Mouse (Mus musculus) effector memory CD4-positive, alpha-beta T cell, adult 5 months (primary cell): ENCODE measurements around the gene Mmp24. TPM values are rescaled to one million over a fixed set of nuclear protein-coding genes. Genes with fewer than 3 reads are reported as not detected.

Experiments used
- polyA plus RNA-seq: library from polyadenylated mRNA; unstranded; fragments of 100-300 nt; shearing (Covaris generic); gene quantifications from one replicate; pipeline ENCODE4 v1.2.1, GENCODE M21; 2017

The Mmp24 gene
- polyA plus RNA-seq = 0.12 TPM

DNA sequence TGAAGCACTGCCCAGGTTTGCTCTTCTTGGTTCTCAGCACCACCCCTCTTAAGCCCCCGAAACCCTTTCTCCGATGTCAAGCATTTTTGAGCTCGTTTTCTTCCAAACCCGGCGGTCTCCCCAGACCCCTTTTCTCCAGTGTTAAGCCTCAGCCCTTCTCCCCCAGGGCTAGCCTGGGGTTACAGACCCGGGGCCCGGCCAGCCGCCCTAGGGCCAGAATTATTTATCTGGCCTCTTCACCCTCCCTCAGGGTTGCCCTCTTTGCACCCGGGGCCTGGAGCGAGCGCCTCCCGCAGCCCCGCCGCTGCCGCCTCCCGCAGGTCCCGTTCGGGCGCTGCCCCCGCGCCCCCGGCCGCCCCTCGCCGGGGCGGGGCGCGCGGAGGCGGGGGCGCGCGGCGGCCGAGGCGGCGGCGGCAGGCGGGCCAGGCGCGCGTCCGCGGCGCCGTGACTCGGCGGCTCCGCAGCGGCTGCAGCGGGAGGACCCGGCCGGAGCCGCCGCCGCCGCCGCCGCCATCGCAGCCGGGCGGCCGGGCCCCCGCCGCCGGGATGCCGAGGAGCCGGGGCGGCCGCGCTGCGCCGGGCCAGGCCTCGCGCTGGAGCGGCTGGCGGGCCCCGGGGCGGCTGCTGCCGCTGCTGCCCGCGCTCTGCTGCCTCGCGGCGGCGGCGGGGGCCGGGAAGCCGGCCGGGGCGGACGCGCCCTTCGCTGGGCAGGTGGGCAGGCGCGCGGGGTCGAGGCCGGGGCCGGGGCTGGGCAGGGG, at the start of gene Mmp24:
Gene Mmp24 (plus strand): TSS at position 416 of the 758 bp plus-strand sequence.

DNA sequence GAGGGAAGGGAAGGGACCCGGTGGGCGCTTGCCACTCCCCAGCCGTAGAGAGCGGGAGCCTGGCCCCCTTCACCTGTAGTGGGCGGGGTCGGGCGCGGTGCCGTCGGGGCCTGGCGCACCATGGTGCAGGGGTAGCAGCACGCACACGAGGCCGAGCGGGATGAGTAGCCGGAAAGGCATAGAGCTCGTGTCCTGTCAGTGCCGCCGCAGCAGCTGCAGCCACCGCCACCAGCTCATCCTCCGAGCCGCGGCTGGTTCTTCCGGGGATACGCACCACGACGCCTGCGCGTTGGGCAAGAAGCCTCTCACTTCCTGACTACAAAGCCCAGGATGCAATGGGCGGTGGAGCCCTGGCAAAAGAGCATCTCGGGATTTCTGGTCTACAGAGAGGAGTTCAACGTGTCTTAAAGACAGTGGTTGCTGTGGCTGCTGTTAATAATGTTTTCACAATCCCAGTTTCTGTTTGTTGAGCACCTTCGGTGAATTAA, 45.9 kb upstream of the Mmp24 start, which contains the start of gene Edem2:
Gene Edem2 (minus strand): TSS at position 318 of the 488 bp plus-strand sequence.

DNA sequence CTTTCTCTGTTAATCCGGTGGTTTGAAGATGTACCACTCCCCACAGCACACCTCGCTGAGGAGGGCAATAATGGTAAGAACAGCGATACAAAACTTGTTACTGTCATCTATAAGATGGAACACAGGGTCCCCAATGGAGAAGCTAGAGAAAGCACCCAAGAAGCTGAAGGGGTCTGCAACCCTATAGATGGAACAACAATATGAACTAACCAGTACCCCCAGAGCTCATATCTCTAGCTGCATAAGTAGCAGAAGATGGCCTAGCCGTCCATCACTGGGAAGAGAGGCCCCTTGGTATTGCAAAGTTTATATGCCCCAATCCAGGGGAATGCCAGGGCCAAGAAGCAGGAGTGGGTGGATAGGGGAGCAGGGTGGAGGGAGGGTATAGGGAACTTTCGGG, 39.4 kb upstream of the Mmp24 start, which contains the start of gene Gm17581:
Gene Gm17581 (minus strand): TSS at position 101 of the 400 bp plus-strand sequence.

DNA sequence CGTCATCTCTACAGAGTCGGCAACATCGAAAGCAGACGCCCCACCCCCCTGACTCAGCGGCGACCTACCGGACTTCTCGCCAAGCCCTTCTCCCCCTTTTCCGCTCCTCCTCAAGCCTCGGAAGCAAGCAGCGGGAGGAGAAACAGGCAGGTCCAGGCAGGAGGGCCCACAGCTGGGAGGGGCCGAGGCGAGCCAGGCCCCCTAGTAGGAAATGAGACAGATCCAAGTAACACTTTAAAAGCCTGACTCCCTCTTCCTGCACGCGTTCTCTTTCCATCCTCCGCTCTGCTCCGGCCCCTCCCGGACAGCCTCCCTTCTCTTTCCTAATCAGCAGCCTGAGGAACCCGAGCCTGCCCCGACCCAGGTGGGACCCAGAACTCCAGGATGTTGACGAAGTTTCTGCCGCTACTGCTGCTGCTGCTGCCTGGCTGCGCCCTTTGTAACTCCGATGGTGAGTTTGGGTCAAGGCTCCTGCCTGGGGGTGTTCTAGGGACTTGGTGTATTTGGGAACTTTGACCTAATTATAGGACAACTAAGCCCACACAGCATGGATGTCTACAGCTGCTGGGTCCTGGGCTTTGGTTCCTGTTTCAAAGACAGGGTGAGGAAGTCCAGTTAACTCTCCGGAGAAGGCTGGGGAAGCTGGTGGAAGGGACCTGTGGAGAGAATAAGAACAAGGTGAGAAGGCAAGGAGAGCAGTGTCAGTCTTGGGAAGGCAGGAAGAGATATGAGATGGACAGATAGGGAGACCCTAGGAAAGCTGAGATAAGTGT, 23.9 kb upstream of the Mmp24 start, which contains the start of gene Procr:
Gene Procr (plus strand): TSS at position 104 of the 773 bp plus-strand sequence.

DNA sequence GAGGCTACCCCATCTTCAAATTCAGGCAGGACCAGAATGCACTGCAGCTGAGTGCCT, 44.1 kb downstream of the Mmp24 start, which contains the start of gene BC029722:
Gene BC029722 (minus strand): TSS at position 35 of the 57 bp plus-strand sequence.

DNA sequence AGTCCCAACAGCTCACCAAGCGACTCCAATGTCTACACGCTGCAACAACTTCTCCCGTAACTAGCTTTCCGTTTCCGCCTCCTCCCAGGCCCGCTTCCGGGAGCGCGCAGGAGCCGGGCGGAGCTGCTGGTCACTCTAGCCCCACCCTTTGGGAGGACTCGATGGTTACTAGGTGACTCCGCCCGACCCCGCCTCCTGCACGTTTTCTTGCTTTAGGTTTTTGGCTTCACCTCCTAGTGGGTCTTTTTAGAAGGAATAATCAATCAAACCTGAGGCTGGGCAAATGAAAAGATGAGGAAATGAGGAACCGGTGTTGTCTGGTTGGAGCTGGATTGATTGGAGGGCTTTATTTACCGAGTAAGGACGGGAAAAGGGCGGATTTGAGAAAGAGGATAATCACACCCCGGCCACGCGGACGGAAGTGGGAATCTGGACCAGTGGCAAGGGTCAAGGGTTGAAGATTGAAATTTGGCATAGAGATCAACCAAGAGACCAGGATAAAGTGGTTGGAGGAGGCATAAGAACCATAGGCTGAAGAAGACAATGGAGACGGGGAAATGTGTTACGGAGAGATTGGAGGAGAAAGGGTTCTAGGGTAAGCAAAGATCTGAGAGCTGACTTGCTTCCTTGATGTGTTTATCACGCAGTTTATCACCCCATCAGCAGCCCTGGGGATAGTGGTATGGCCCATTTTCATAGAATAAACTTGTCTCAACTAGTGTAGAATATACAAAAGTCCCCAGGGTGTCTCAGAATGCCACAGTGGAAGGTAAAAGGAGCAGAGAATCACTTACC, 51.7 kb downstream of the Mmp24 start, which contains the start of gene Eif6:
Gene Eif6 (minus strand): TSS at position 296 of the 795 bp plus-strand sequence.

DNA sequence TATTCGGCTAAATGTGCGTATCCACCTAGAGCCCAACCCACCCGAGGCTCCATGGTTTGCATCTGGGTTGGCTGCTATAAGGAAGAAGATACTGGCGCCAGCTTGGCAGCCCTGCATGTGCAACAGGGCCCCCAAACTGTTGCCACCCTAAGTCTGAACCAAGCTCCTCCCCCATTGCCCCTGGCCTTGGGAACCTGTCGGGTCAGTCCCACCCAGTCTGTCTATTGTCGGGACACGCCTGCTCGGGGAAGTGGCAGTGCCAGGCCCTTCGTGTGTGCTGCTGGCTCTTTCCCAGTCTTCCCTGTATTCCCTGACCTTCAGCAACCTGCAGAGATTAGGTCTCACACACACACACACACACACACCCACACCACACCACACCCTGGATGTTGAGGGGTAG, 59.6 kb downstream of the Mmp24 start, which contains the start of gene Fam83c:
Gene Fam83c (minus strand): TSS at position 123 of the 400 bp plus-strand sequence.

Other genes with a start within 250 kb of the Mmp24 start
- gene Gss, start 182.5 kb upstream of the Mmp24 start, polyA plus RNA-seq = 16.2 TPM
- gene Myh7b, start 164.1 kb upstream of the Mmp24 start, polyA plus RNA-seq = not detected
- 149 TPM for gene Trpc4ap, start 83.0 kb upstream of the Mmp24 start, polyA plus RNA-seq
- gene Edem2, start 45.9 kb upstream of the Mmp24 start, polyA plus RNA-seq = 46.7 TPM
- not detected for gene Gm17581, start 39.5 kb upstream of the Mmp24 start, polyA plus RNA-seq
- not detected for gene Procr, start 24.2 kb upstream of the Mmp24 start, polyA plus RNA-seq
- 40.6 TPM for gene BC029722, start 44.1 kb downstream of the Mmp24 start, polyA plus RNA-seq
- gene Eif6, start 51.6 kb downstream of the Mmp24 start, polyA plus RNA-seq = 159 TPM
- not detected for gene Fam83c, start 59.5 kb downstream of the Mmp24 start, polyA plus RNA-seq
- gene Uqcc1, start 155.0 kb downstream of the Mmp24 start, polyA plus RNA-seq = 31.1 TPM
- not detected for gene Gm15557, start 165.4 kb downstream of the Mmp24 start, polyA plus RNA-seq
- gene Gdf5, start 170.0 kb downstream of the Mmp24 start, polyA plus RNA-seq = not detected
- gene Cep250, start 181.1 kb downstream of the Mmp24 start, polyA plus RNA-seq = 21.9 TPM
- 1.2 TPM for gene 6430550D23Rik, start 232.6 kb downstream of the Mmp24 start, polyA plus RNA-seq
- gene Ergic3, start 232.7 kb downstream of the Mmp24 start, polyA plus RNA-seq = 105 TPM